Mouse (Mus musculus) v-Abl transformed pro-B cells (cell line): ENCODE measurements at regions not wholly inside any gene's neighbourhood (a gene's known extent, or its start where the extent isn't known, plus 50 kb on each side); places are given as distances from the start of the nearest gene placed in this dataset.

Experiments used
- in situ Hi-C, 2 experiments: fragments of 400-800 bp; cut with MboI; formaldehyde crosslinking; loops; one replicate each; pipeline ENCODE4 v1.15.1; 2025; ENCODE audit not compliant: unreplicated experiment in 2 of 2

GRCm38 (mm10) chr13:28762555-28762954 is 191.0 kb downstream of the Sox4 start:
- in situ Hi-C loops = loop anchor here in 1 of 2 experiments (25.0 kb wide), 2 partner anchors 850 to 1075 kb away; no protein-coding TSS in a partner anchor

GRCm38 (mm10) chr13:28759026-28759425 is 194.5 kb downstream of the Sox4 start:
- in situ Hi-C loops = loop anchor here (5.0 to 25.0 kb wide), 8 partner anchors 154 to 1078 kb away; no protein-coding TSS in a partner anchor

- in situ Hi-C loops = loop anchor here (5.0 to 25.0 kb wide), 8 partner anchors 153 to 1079 kb away; no protein-coding TSS in a partner anchor
Measured at GRCm38 (mm10) chr13:28757846-28758522, 195.5 kb downstream of the Sox4 start.

- in situ Hi-C loops = loop anchor here (5.0 to 25.0 kb wide), 8 partner anchors 152 to 1080 kb away; no protein-coding TSS in a partner anchor
Measured at GRCm38 (mm10) chr13:28756915-28757765, 196.4 kb downstream of the Sox4 start.

- in situ Hi-C loops = loop anchor here (10.0 to 25.0 kb wide), 6 partner anchors 149 to 1083 kb away; no protein-coding TSS in a partner anchor
Measured at GRCm38 (mm10) chr13:28754207-28754606, 199.3 kb downstream of the Sox4 start.

GRCm38 (mm10) chr13:28750949-28751692 is 202.4 kb downstream of the Sox4 start:
- in situ Hi-C loops = loop anchor here (10.0 to 25.0 kb wide), 6 partner anchors 146 to 1086 kb away; no protein-coding TSS in a partner anchor

GRCm38 (mm10) chr13:28740158-28740670 is 213.3 kb downstream of the Sox4 start:
- in situ Hi-C loops = no loop called here

- in situ Hi-C loops = no loop called here
Measured at GRCm38 (mm10) chr13:28738160-28739100, 215.1 kb downstream of the Sox4 start.

- in situ Hi-C loops = no loop called here
Measured at GRCm38 (mm10) chr13:28732475-28732874, 221.0 kb downstream of the Sox4 start.

- in situ Hi-C loops = no loop called here
Measured at GRCm38 (mm10) chr13:28732036-28732435, 221.5 kb downstream of the Sox4 start.

- in situ Hi-C loops = no loop called here
Measured at GRCm38 (mm10) chr13:28730059-28730580, 223.4 kb downstream of the Sox4 start.

GRCm38 (mm10) chr13:28728768-28729167 is 224.7 kb downstream of the Sox4 start:
- in situ Hi-C loops = no loop called here

GRCm38 (mm10) chr13:28724300-28724699 is 229.2 kb downstream of the Sox4 start:
- in situ Hi-C loops = no loop called here

GRCm38 (mm10) chr13:28722074-28722473 is 231.4 kb downstream of the Sox4 start:
- in situ Hi-C loops = no loop called here

GRCm38 (mm10) chr13:28721548-28721981 is 231.9 kb downstream of the Sox4 start:
- in situ Hi-C loops = no loop called here

- in situ Hi-C loops = no loop called here
Measured at GRCm38 (mm10) chr13:28720639-28721239, 232.8 kb downstream of the Sox4 start.

GRCm38 (mm10) chr13:28720169-28720568 is 233.3 kb downstream of the Sox4 start:
- in situ Hi-C loops = no loop called here

GRCm38 (mm10) chr13:28718868-28719265 is 234.6 kb downstream of the Sox4 start:
- in situ Hi-C loops = no loop called here
